Mouse (Mus musculus) hindbrain, postnatal 0 days (tissue): ENCODE data around the gene Hoxb1. TPM values are rescaled to one million over a fixed set of nuclear protein-coding genes. Genes with fewer than 3 reads are reported as not detected.
A peak's percentile ranks its signal among the peaks of the same experiment; 100 is the strongest.

Experiments used
- ATAC-seq: fragments of 200-750 bp; cut with Nextera tagmentation; 2 replicates; pipeline ENCODE4 v1.8.0; 2017; ENCODE audit warnings: mild to moderate bottlenecking, moderate TSS enrichment, moderate library complexity
- DNase-seq: peaks from one replicate; pipeline ENCODE4 v3.0.0-alpha.2; 2015; ENCODE audit warnings: low spot score
- H3K27ac ChIP-seq: fragments of 300-500 bp; sonication (generic); 2 replicates; pipeline ENCODE4 v1.5.1; 2014; ENCODE audit warnings: mild to moderate bottlenecking
- H3K27me3 ChIP-seq: fragments of 300-500 bp; sonication (generic); 2 replicates; pipeline ENCODE4 v1.6.1; 2014; ENCODE audit warnings: low read length, mixed read lengths; ENCODE audit not compliant: insufficient read depth
- H3K36me3 ChIP-seq: fragments of 300-500 bp; sonication (generic); 2 replicates; pipeline ENCODE4 v1.6.1; 2014; ENCODE audit warnings: low read length, mixed read lengths; ENCODE audit not compliant: insufficient read depth
- H3K4me1 ChIP-seq: fragments of 300-500 bp; sonication (generic); 2 replicates; pipeline ENCODE4 v1.6.1; 2014; ENCODE audit warnings: antibody characterized with exemption, low read length, mixed read lengths; ENCODE audit not compliant: insufficient read depth
- H3K4me2 ChIP-seq: fragments of 300-500 bp; sonication (generic); 2 replicates; pipeline ENCODE4 v1.6.1; 2014; ENCODE audit warnings: low read depth, mild to moderate bottlenecking, low read length, moderate library complexity, mixed read lengths
- H3K4me3 ChIP-seq: fragments of 300-500 bp; sonication (generic); 2 replicates; pipeline ENCODE4 v1.5.1; 2014; ENCODE audit warnings: low read length
- H3K9ac ChIP-seq: fragments of 300-500 bp; sonication (generic); replicated peaks from 2 replicates; pipeline ENCODE4 v1.6.1; 2014; ENCODE audit warnings: mild to moderate bottlenecking, low read length, moderate library complexity, mixed read lengths
- H3K9me3 ChIP-seq: fragments of 300-500 bp; sonication (generic); 2 replicates; pipeline ENCODE4 v1.6.1; 2016; ENCODE audit warnings: low read length, mixed read lengths
- CTCF ChIP-seq: IDR thresholded peaks from 2 replicates; pipeline ENCODE4 v1.5.1; 2016; ENCODE audit warnings: antibody characterized with exemption, control low read depth, low read depth
- WGBS: fragments of 180-500 bp; shearing (Covaris S2); extraction: QIAGEN DNeasy Blood & Tissue Kit; methylation state at CpG from one replicate; pipeline ENCODE4 v1.1.7; 2014; 5-methylcytosine and 5-hydroxymethylcytosine counted together
- polyA plus RNA-seq: library from polyadenylated mRNA; unstranded; fragments of >200 nt; fragmentation: Nextera tagmentation; extraction: Ambion mirVana; gene quantifications from 2 replicates; pipeline ENCODE4 v1.2.1, GENCODE M21; 2015
- total RNA-seq: library from RNA; depleted of rRNA; stranded (reverse); fragments of >200 nt; gene quantifications from 2 replicates; pipeline ENCODE4 v1.2.3, GENCODE M21; 2014

Hoxb1 gene
- total and polyA plus RNA-seq, 2 experiments from 2014 or later, result 0.21 to 0.24 TPM

GRCm38 (mm10) chr11:96404831-96405230 is 39.3 kb downstream of the Hoxb1 start:
- Histone ChIP-seq H3K9ac (no peak overlapping the region), H3K4me2 (no peak overlapping the region), H3K27me3 (no peaks in the 10 kb centered on the region), H3K36me3 (no peaks in the 10 kb centered on the region), H3K9me3 (no peaks in the 10 kb centered on the region), H3K4me1 (peaks cover 5% of the 10 kb centered on the region), H3K27ac (peak overlapping the region; percentile 20; the same call in 1 of the 2 replicates), H3K4me3 (no peak overlapping the region)
- 75% methylated on average over 7 of the region's 7 CpGs for WGBS
- no peak for TF ChIP-seq CTCF
- ATAC-seq, result no peak
- DNase-seq, result no peak

GRCm38 (mm10) chr11:96405541-96405940 is 40.0 kb downstream of the Hoxb1 start:
- no peak for DNase-seq
- Histone ChIP-seq H3K9me3 (no peaks in the 10 kb centered on the region), H3K27me3 (no peaks in the 10 kb centered on the region), H3K4me1 (peaks cover 5% of the 10 kb centered on the region), H3K4me3 (no peak overlapping the region), H3K36me3 (no peaks in the 10 kb centered on the region), H3K27ac (no peak overlapping the region), H3K9ac (no peak overlapping the region), H3K4me2 (no peak overlapping the region)
- no peak for ATAC-seq
- 55% methylated on average over 4 of the region's 4 CpGs for WGBS
- no peak for TF ChIP-seq CTCF

GRCm38 (mm10) chr11:96407191-96408072 is 41.9 kb downstream of the Hoxb1 start:
- peaks cover 5% of the 10 kb centered on the region for H3K4me1 ChIP-seq
- ATAC-seq (peak; percentile 45; the same call in 1 of the 2 replicates), DNase-seq (peak; percentile 83)
- TF ChIP-seq CTCF, result peak; percentile 83
- H3K9ac ChIP-seq, result peak overlapping the region; percentile 6; the same call in 1 of the 2 replicates
- H3K36me3 ChIP-seq, result no peaks in the 10 kb centered on the region
- WGBS, result 9% methylated on average over 36 of the region's 36 CpGs
- peak overlapping the region; percentile 9 for H3K4me3 ChIP-seq
- no peaks in the 10 kb centered on the region for H3K9me3 ChIP-seq
- 0 out of 2 replicates have a peak overlapping the region, but pooled peaks have one; percentile 37 for H3K27ac ChIP-seq
- no peaks in the 10 kb centered on the region for H3K27me3 ChIP-seq
- H3K4me2 ChIP-seq, result peak overlapping the region; percentile 48

GRCm38 (mm10) chr11:96408234-96409010 is 42.9 kb downstream of the Hoxb1 start:
- Histone ChIP-seq H3K4me3 (no peak overlapping the region), H3K27me3 (no peaks in the 10 kb centered on the region), H3K4me1 (peaks cover 5% of the 10 kb centered on the region), H3K36me3 (no peaks in the 10 kb centered on the region), H3K9me3 (no peaks in the 10 kb centered on the region), H3K27ac (no peak overlapping the region), H3K9ac (no peak overlapping the region), H3K4me2 (peak overlapping the region; percentile 48; the same call in 1 of the 2 replicates)
- 64% methylated on average over 14 of the region's 14 CpGs for WGBS
- ATAC-seq, result no peak
- no peak for DNase-seq
- TF ChIP-seq CTCF, result no peak

- ATAC-seq, result no peak
Observed at GRCm38 (mm10) chr11:96411019-96411418, 45.5 kb downstream of the Hoxb1 start.

GRCm38 (mm10) chr11:96411934-96412333 is 46.4 kb downstream of the Hoxb1 start:
- WGBS, result 68% methylated on average over 4 of the region's 4 CpGs
- no peak overlapping the region for H3K4me3 ChIP-seq

More at GRCm38 (mm10) chr11:96411019-96411418, 45.5 kb downstream of the Hoxb1 start:
- Histone ChIP-seq H3K36me3 (no peaks in the 10 kb centered on the region), H3K27ac (no peak overlapping the region), H3K4me1 (peaks cover 5% of the 10 kb centered on the region), H3K4me2 (no peak overlapping the region), H3K9me3 (no peaks in the 10 kb centered on the region), H3K9ac (no peak overlapping the region), H3K4me3 (no peak overlapping the region), H3K27me3 (no peaks in the 10 kb centered on the region)
- 91% methylated on average over 5 of the region's 5 CpGs for WGBS
- no peak for DNase-seq
- TF ChIP-seq CTCF, result no peak

More at GRCm38 (mm10) chr11:96411934-96412333, 46.4 kb downstream of the Hoxb1 start:
- H3K9ac ChIP-seq, result no peak overlapping the region
- H3K36me3 ChIP-seq, result no peaks in the 10 kb centered on the region
- TF ChIP-seq CTCF, result peak; percentile 16; the same call in 1 of the 2 replicates
- H3K4me1 ChIP-seq, result peaks cover 5% of the 10 kb centered on the region
- ATAC-seq, result no peak
- no peak for DNase-seq
- H3K27me3 ChIP-seq, result no peaks in the 10 kb centered on the region
- H3K4me2 ChIP-seq, result no peak overlapping the region
- H3K27ac ChIP-seq, result no peak overlapping the region
- H3K9me3 ChIP-seq, result no peaks in the 10 kb centered on the region
